Mouse (Mus musculus) gastrocnemius, postnatal 25 days (tissue): Measurements from ENCODE around the gene Csnk1g2. TPM values are rescaled to one million over a fixed set of nuclear protein-coding genes. Genes with fewer than 3 reads are reported as not detected.
A peak's percentile ranks its signal among the peaks of the same experiment; 100 is the strongest.
"Not testable (repeated sequence)": the region's sequence is repeated elsewhere in the genome, so short reads cannot be mapped to it uniquely, and the experiment has no call there.

ENCODE experiments used
- DNase-seq: peaks from one replicate; pipeline ENCODE4 v3.0.0; 2022
- total RNA-seq, 2 experiments: library from RNA; stranded (reverse); gene quantifications; 1 replicate in 1 of 2; 2 replicates in 1 of 2; pipeline ENCODE4 v1.2.3; 2021

Gene Csnk1g2
- total RNA-seq, 2 experiments from 2014 or later, result 85.8 to 99.9 TPM

- peak; percentile 56 for DNase-seq
These were observed 986 bp downstream of the Csnk1g2 start for GRCm38 (mm10) chr10:80623457-80624191.

- DNase-seq, result no peak
These were observed 3.1 kb downstream of the Csnk1g2 start for GRCm38 (mm10) chr10:80625764-80626163.

- peak; percentile 65 for DNase-seq
These were observed 5.0 kb downstream of the Csnk1g2 start for GRCm38 (mm10) chr10:80627685-80628084.

- DNase-seq, result no peak
These were observed 6.3 kb downstream of the Csnk1g2 start for GRCm38 (mm10) chr10:80628925-80629324.

- no peak for DNase-seq
These were observed 12.7 kb downstream of the Csnk1g2 start for GRCm38 (mm10) chr10:80635345-80635744.

GRCm38 (mm10) chr10:80646936-80647335 lies 24.3 kb downstream of the Csnk1g2 start:
- DNase-seq, result no peak

- DNase-seq, result not testable (repeated sequence)
These were observed 27.3 kb downstream of the Csnk1g2 start for GRCm38 (mm10) chr10:80649910-80650309.

- DNase-seq, result no peak
These were observed 27.8 kb downstream of the Csnk1g2 start for GRCm38 (mm10) chr10:80650392-80650791.

- no peak for DNase-seq
These were observed 30.6 kb downstream of the Csnk1g2 start for GRCm38 (mm10) chr10:80653156-80653720.

- DNase-seq, result no peak
These were observed 32.2 kb downstream of the Csnk1g2 start for GRCm38 (mm10) chr10:80654866-80655265.

GRCm38 (mm10) chr10:80655406-80656129 lies 32.9 kb downstream of the Csnk1g2 start:
- DNase-seq, result no peak

GRCm38 (mm10) chr10:80656130-80656862 lies 33.7 kb downstream of the Csnk1g2 start:
- DNase-seq, result peak; percentile 95

- DNase-seq, result no peak
These were observed 34.4 kb downstream of the Csnk1g2 start, which contains the start of gene Btbd2 for GRCm38 (mm10) chr10:80656863-80657623. Btbd2 (minus strand) TSS chr10:80657071.

- no peak for DNase-seq
These were observed 35.7 kb downstream of the Csnk1g2 start for GRCm38 (mm10) chr10:80658194-80658840.

- DNase-seq, result no peak
These were observed 36.2 kb downstream of the Csnk1g2 start for GRCm38 (mm10) chr10:80658841-80659202.

- DNase-seq, result no peak
These were observed 36.6 kb downstream of the Csnk1g2 start for GRCm38 (mm10) chr10:80659213-80659612.

- no peak for DNase-seq
These were observed 38.5 kb downstream of the Csnk1g2 start for GRCm38 (mm10) chr10:80661149-80661548.

- no peak for DNase-seq
These were observed 41.0 kb downstream of the Csnk1g2 start for GRCm38 (mm10) chr10:80663485-80664196.

GRCm38 (mm10) chr10:80664197-80665015 lies 41.8 kb downstream of the Csnk1g2 start:
- DNase-seq, result peak; percentile 97

- peak; percentile 87 for DNase-seq
These were observed 42.4 kb downstream of the Csnk1g2 start for GRCm38 (mm10) chr10:80665016-80665380.
